In the genomic region with DNA sequence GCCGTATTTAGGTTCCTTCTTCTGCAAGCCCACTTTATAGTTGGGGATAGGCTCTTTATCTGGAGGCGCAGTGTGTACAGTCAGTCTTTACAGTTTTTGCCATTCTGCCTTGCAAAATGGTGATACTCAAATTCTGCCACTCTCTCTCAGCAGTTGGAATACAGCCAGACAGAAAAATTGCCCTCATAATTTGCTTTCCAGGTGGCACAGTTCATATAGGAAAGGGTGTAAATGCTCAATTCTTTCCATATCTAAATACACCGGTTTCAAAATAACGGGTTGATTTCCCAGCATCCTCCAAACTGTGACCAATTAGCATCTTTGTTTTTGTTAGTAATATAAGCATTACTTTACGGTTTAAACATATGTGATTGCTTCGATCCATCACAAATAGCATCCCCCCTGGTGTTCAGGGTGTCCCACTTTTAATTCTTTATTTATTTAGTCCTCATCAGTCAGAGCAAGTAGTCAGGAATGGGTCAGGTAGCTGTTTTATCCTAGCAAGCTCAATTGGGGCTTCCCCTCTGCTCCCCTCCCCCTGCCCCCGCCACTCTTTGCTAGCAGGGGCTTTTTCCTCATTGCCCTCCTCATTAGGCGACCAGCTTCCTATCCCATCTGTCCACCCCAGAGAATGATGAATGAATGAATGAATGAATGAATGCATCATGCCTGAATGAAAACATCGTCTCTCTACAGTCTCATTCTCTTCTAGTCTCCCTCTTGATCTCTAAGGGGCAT, we compare ENCODE assay signal across 10 mouse cellular contexts. TPM values are rescaled to one million over a fixed set of nuclear protein-coding genes. Genes with fewer than 3 reads are reported as not detected.
DNase-seq lines count a peak whose midpoint lies in the region; ATAC-seq and TF ChIP-seq lines count a peak whose summit lies in the region.
"Had no signal": no experiment of that assay in that cellular context is flagged by ENCODE, and none has a peak within 500 bp of the region (broad histone marks: within the 10 kb centered on the region; RNA-seq: fewer than 3 reads in every experiment).

No protein-coding gene starts in this region.

- H3K9me3 ChIP-seq in liver, embryonic 11.5 days (ENCODE audit: control insufficient read depth, low read length) = no peaks in the 10 kb centered on the region
- H3K9me3 ChIP-seq in intestine, postnatal 0 days (ENCODE audit: control insufficient read depth) = no peaks in the 10 kb centered on the region
- H3K9me3 ChIP-seq in neural tube, embryonic 13.5 days = no peaks in the 10 kb centered on the region

- H3K4me3 ChIP-seq in cerebellum, adult 2 months (replicated peaks; ENCODE audit: insufficient read depth, low read depth, low read length) = peak overlapping the region; percentile 7
- peak overlapping the region; percentile 31; the same call in 1 of the 2 replicates for H3K4me3 ChIP-seq in liver, embryonic 11.5 days (ENCODE audit: low read depth, low read length)
- no peak overlapping the region for H3K4me3 ChIP-seq in intestine, postnatal 0 days (ENCODE audit: low read depth, low read length)
- peak overlapping the region; percentile 20 for H3K4me3 ChIP-seq in neural tube, embryonic 13.5 days

- ATAC-seq in cerebellum, adult (ENCODE audit: insufficient number of reproducible peaks, low FRiP score, low TSS enrichment) = no peak
- ATAC-seq in liver, embryonic 11.5 days (replicated peaks; ENCODE audit: low FRiP score) = no peak
- no peak; the same call in 1 of the 2 replicates for ATAC-seq in intestine, postnatal 0 days
- peak; percentile 69 for ATAC-seq in neural tube, embryonic 13.5 days (ENCODE audit: low read depth)

- peak overlapping the region; percentile 66 for H3K4me2 ChIP-seq in liver, embryonic 11.5 days
- H3K4me2 ChIP-seq in intestine, postnatal 0 days (replicated peaks; ENCODE audit: low read depth) = peak overlapping the region; percentile 51
- peak overlapping the region; percentile 48 for H3K4me2 ChIP-seq in neural tube, embryonic 13.5 days

- no peak overlapping the region for H3K9ac ChIP-seq in liver, embryonic 11.5 days (ENCODE audit: low read depth, low read length)
- no peak overlapping the region for H3K9ac ChIP-seq in intestine, postnatal 0 days (ENCODE audit: low read depth, low read length)
- peak overlapping the region; percentile 67 for H3K9ac ChIP-seq in neural tube, embryonic 13.5 days

- peaks cover 32% of the 10 kb centered on the region for H3K4me1 ChIP-seq in cerebellum, adult 2 months (ENCODE audit: control insufficient read depth, insufficient read depth, low read length)
- peaks cover 12% of the 10 kb centered on the region for H3K4me1 ChIP-seq in liver, embryonic 11.5 days (replicated peaks; ENCODE audit: control insufficient read depth, insufficient read depth, low read length)
- no peaks in the 10 kb centered on the region for H3K4me1 ChIP-seq in intestine, postnatal 0 days (replicated peaks; ENCODE audit: control insufficient read depth, insufficient read depth, low read length)
- peaks cover 22% of the 10 kb centered on the region for H3K4me1 ChIP-seq in neural tube, embryonic 13.5 days (replicated peaks)

- no peak for TF ChIP-seq CTCF in cerebellum, adult 2 months (IDR thresholded peaks at IDR 0.05; ENCODE audit: borderline replicate concordance, insufficient read depth, low read depth, low read length)
- no peak for TF ChIP-seq CTCF in intestine, postnatal 0 days (IDR thresholded peaks at IDR 0.05; ENCODE audit: low read depth)

- no peak for TF ChIP-seq POLR2A in cerebellum, adult 2 months (IDR thresholded peaks at IDR 0.05; ENCODE audit: borderline replicate concordance, insufficient read depth, low read length)

- WGBS in cerebellum, adult 2 months = 33% methylated on average over 9 of the region's 9 CpGs
- 49% methylated on average over 9 of the region's 9 CpGs for WGBS in liver, embryonic 11.5 days
- 43% methylated on average over 9 of the region's 9 CpGs for WGBS in intestine, postnatal 0 days
- 33% methylated on average over 9 of the region's 9 CpGs for WGBS in neural tube, embryonic 13.5 days

- no peak overlapping the region for H3K27ac ChIP-seq in cerebellum, adult 2 months (ENCODE audit: insufficient read depth, low read length)
- 0 out of 2 replicates have a peak overlapping the region, but pooled peaks have one; percentile 13 for H3K27ac ChIP-seq in liver, embryonic 11.5 days (ENCODE audit: low read depth, low read length)
- no peak overlapping the region for H3K27ac ChIP-seq in intestine, postnatal 0 days (ENCODE audit: low read depth, low read length)
- peak overlapping the region; percentile 93 for H3K27ac ChIP-seq in neural tube, embryonic 13.5 days (replicated peaks)

- DNase-seq in cerebellum, adult 2 months = peak; percentile 27 to 34
- DNase-seq in liver, embryonic 11.5 days (ENCODE audit: low spot score) = no peak
- DNase-seq in liver = no peak
- DNase-seq in kidney, adult 18-20 months = no peak
- no peak for DNase-seq in gastrocnemius, postnatal 4 days (ENCODE audit: low spot score in 2 of 2)

- H3K36me3 ChIP-seq in liver, embryonic 11.5 days (ENCODE audit: control insufficient read depth, insufficient read depth, low read length) = no peaks in the 10 kb centered on the region
- no peaks in the 10 kb centered on the region for H3K36me3 ChIP-seq in intestine, postnatal 0 days (ENCODE audit: control insufficient read depth, insufficient read depth)
- H3K36me3 ChIP-seq in neural tube, embryonic 13.5 days = no peaks in the 10 kb centered on the region

- H3K27me3 ChIP-seq in cerebellum, adult 2 months (ENCODE audit: control insufficient read depth, insufficient read depth, low read length) = no peaks in the 10 kb centered on the region
- H3K27me3 ChIP-seq in liver, embryonic 11.5 days (replicated peaks; ENCODE audit: control insufficient read depth, insufficient read depth, low read length) = no peaks in the 10 kb centered on the region
- no peaks in the 10 kb centered on the region for H3K27me3 ChIP-seq in intestine, postnatal 0 days (replicated peaks; ENCODE audit: control insufficient read depth, insufficient read depth, low read length)
- no peaks in the 10 kb centered on the region for H3K27me3 ChIP-seq in neural tube, embryonic 13.5 days

RNA-seq across cellular contexts. Expression of a gene that starts 2.2 kb away (rescaled TPM):
- polyA plus RNA-seq in cerebellum, adult 2 months (2012; rRNA removed) = 1.9 and 3.9 TPM in 2 replicates
- 0.22 and 0.30 TPM in 2 replicates for polyA plus RNA-seq in liver, embryonic 11.5 days (2014; fragmentation: Nextera tagmentation; extraction: Ambion mirVana)
- 0.18 and 0.55 TPM in 2 replicates for polyA plus RNA-seq in intestine, postnatal 0 days (2015; fragmentation: Nextera tagmentation; extraction: Ambion mirVana)
- polyA plus RNA-seq in neural tube, embryonic 13.5 days (2015; fragmentation: Nextera tagmentation; extraction: Ambion mirVana) = 1.8 TPM in 1 of 2 replicates, not detected in the other
- 100 to 1,000 TPM; 169 to 222 TPM for total RNA-seq in gastrocnemius, postnatal 4 days (2021)

RNA-seq across cellular contexts. Expression of a gene that starts 11.0 kb away (rescaled TPM):
- polyA plus RNA-seq in cerebellum, adult 2 months (2012; rRNA removed) = not detected in 2 replicates
- polyA plus RNA-seq in liver, embryonic 11.5 days (2014; fragmentation: Nextera tagmentation; extraction: Ambion mirVana) = not detected in 2 replicates
- polyA plus RNA-seq in intestine, postnatal 0 days (2015; fragmentation: Nextera tagmentation; extraction: Ambion mirVana) = not detected in 2 replicates
- not detected in 2 replicates for polyA plus RNA-seq in neural tube, embryonic 13.5 days (2015; fragmentation: Nextera tagmentation; extraction: Ambion mirVana)
- not detected for total RNA-seq in gastrocnemius, postnatal 4 days (2021)
- total RNA-seq: adrenal gland, adult 18-20 months; heart, postnatal 36 days had no signal

RNA-seq across cellular contexts. Expression of a gene that starts 12.5 kb away (rescaled TPM):
- polyA plus RNA-seq in cerebellum, adult 2 months (2012; rRNA removed) = 149 and 153 TPM in 2 replicates
- polyA plus RNA-seq in liver, embryonic 11.5 days (2014; fragmentation: Nextera tagmentation; extraction: Ambion mirVana) = 21.9 and 27.9 TPM in 2 replicates
- 6.3 and 7.1 TPM in 2 replicates for polyA plus RNA-seq in intestine, postnatal 0 days (2015; fragmentation: Nextera tagmentation; extraction: Ambion mirVana)
- 18.0 and 19.3 TPM in 2 replicates for polyA plus RNA-seq in neural tube, embryonic 13.5 days (2015; fragmentation: Nextera tagmentation; extraction: Ambion mirVana)
- 10 to 100 TPM; 64.9 to 69.2 TPM for total RNA-seq in gastrocnemius, postnatal 4 days (2021)

RNA-seq across cellular contexts. Expression of a gene that starts 31.3 kb away (rescaled TPM):
- 80.7 and 89.4 TPM in 2 replicates for polyA plus RNA-seq in cerebellum, adult 2 months (2012; rRNA removed)
- 55.8 and 57.8 TPM in 2 replicates for polyA plus RNA-seq in liver, embryonic 11.5 days (2014; fragmentation: Nextera tagmentation; extraction: Ambion mirVana)
- 6.5 and 6.9 TPM in 2 replicates for polyA plus RNA-seq in intestine, postnatal 0 days (2015; fragmentation: Nextera tagmentation; extraction: Ambion mirVana)
- polyA plus RNA-seq in neural tube, embryonic 13.5 days (2015; fragmentation: Nextera tagmentation; extraction: Ambion mirVana) = 133 and 151 TPM in 2 replicates
- 10 to 100 TPM; 10.8 to 11.4 TPM for total RNA-seq in gastrocnemius, postnatal 4 days (2021)

RNA-seq across cellular contexts. Expression of a gene that starts 42.3 kb away (rescaled TPM):
- 4.5 and 5.5 TPM in 2 replicates for polyA plus RNA-seq in cerebellum, adult 2 months (2012; rRNA removed)
- polyA plus RNA-seq in liver, embryonic 11.5 days (2014; fragmentation: Nextera tagmentation; extraction: Ambion mirVana) = 191 and 221 TPM in 2 replicates
- 338 and 367 TPM in 2 replicates for polyA plus RNA-seq in intestine, postnatal 0 days (2015; fragmentation: Nextera tagmentation; extraction: Ambion mirVana)
- polyA plus RNA-seq in neural tube, embryonic 13.5 days (2015; fragmentation: Nextera tagmentation; extraction: Ambion mirVana) = 187 and 207 TPM in 2 replicates
- 1,000 to 10,000 TPM; 5,652 to 6,690 TPM for total RNA-seq in gastrocnemius, postnatal 4 days (2021)

Comparison
In these comparisons a context has a peak if more than half of its experiments do, and no peak if none do; other contexts are left out.
1. DNase-seq: peak in cerebellum, adult 2 months (2 of 2); none in liver, embryonic 11.5 days (single experiment), liver (single experiment), kidney, adult 18-20 months (single experiment) and gastrocnemius, postnatal 4 days (0 of 2).
2. H3K27ac ChIP-seq: peak in liver, embryonic 11.5 days (single experiment) and neural tube, embryonic 13.5 days (single experiment); none in cerebellum, adult 2 months (single experiment) and intestine, postnatal 0 days (single experiment).
3. Peak in every context shown above with its lines, with median percentiles within 50 percentile points of each other: H3K4me2 ChIP-seq.